Mouse (Mus musculus): ENCODE data around the gene Rassf8.

The Rassf8 gene

DNA sequence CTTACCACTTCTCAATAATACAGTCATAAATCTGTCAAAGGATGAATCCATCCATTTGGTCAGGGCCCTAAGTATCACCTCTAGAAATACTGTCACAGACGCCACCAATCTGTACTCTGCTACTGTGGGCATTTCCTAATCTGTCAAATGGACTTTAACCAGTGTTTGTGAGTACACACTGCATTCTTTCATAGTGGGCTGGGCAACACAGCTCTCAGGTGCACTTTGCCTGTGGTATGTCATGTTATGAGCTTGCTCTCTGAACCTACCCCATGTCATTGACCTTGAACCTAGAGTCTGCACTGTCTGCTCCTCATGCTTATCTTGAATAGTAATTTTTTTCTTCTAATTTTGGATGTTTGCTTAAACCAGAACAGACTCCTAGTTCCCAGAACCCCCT is 64.6 kb downstream of the Rassf8 start:
- intact Hi-C loops (cut with DNase I): no loop called here

DNA sequence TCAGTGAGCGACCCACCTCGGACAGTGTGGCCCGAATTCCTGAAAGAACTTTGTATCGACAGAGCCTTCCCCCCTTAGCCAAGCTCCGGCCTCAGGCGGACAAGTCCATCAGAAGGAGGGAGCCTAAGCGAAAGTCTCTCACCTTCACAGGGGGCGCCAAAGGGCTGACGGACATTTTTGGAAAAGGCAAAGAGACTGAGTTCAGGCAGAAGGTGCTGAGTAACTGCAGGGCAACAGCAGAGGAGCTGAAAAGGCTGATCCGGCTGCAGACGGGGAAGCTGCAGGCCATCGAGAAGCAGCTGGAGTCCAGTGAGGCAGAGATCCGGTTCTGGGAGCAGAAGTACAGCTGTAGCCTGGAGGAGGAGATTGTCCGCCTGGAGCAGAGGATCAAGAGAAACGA is 68.7 kb downstream of the Rassf8 start:
- intact Hi-C loops (cut with DNase I): no loop called here

DNA sequence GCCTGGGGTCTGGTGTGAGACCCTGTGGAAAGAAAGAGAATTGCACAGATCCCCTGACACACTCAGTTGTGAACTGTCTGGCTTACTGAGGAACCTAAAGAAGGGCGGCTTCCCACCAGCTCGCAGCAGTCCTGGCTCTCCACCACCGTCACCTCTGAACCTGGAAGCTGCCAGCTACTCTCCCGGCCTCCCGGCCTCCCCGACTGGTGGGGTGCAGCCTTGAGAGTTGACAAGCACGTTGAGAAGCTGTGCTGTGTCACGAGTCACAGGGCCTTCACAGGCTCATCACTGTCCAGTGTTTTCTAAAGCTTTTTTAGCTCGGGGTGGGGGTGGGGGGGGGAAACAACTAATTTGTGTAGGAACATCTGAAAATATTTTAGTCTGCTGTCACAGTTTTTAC is 72.6 kb downstream of the Rassf8 start:
- intact Hi-C loops (cut with DNase I): no loop called here

DNA sequence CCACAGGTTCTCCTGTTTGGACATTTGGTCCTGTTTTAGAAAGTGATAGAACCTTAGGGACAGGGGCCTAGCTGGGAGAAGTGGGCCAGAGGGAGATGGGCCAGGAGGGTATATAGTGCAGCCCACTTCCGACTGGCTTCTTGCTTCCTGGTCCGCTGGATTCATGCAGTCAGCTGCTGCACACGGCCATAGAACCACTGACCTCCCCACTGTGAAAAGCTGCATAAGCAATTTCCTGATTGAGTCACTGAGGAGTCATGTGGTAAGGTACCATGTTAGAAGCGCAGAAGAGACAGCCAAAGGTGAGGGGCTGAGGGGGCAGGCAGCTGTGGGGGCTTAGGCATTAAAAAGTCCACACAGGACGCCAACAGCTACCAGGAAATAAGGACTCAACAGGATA is 75.7 kb downstream of the Rassf8 start:
- intact Hi-C loops (cut with DNase I): loop anchor here (5.0 to 10.0 kb wide), 3 partner anchors 407 to 593 kb away; no protein-coding TSS in a partner anchor

DNA sequence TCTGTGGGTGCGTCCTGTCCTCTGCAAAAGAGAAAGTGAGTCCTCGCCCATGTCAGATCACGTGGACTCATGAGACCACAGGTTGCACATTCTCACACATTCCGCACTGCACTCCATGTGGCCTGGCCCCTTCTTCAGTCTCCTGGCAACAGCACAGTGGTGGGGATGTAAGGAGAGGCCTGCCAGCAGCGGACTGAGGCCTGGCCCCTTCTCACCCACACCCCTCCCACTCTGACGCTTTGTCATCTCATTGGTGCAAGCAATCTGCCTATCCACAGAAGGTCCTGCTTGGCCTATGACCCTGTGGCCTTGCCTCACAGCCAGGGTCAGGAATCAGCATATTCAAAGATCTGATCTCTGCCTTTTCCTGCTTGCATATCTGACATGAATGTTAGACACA is 76.6 kb downstream of the Rassf8 start:
- intact Hi-C loops (cut with DNase I): loop anchor here (5.0 to 10.0 kb wide), 3 partner anchors 408 to 592 kb away; no protein-coding TSS in a partner anchor

DNA sequence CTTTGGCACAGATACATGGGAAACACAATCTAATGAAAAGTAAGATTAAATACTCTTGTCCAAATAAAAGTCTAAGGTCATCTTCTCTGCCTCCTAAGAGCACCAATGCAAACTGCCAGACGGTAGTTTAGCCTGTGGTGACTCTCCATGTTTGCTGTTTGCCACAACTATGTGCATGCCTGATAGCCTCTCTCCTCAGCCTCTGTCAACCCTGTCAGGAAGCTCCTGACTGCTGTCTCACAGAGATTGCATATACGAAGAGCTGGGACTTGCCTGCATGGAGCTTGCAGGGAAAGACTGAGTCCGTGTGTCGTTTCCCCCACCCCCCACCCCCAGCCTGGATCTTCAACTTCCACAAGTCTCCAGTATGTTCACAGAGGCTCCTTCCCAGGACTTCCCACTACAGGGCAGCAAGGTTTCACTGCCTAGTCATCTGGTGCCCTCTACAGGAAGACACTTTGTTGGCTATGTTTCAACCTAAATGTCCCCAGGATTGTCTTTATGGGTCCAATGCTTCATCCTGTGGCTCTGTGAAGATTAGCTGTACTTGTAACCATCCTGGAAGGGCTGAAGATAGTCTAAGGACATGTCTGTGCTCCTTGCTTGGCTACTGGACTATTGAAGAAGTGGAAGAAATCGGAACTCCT is 77.2 kb downstream of the Rassf8 start:
- intact Hi-C loops (cut with DNase I): loop anchor here (5.0 to 10.0 kb wide), 3 partner anchors 409 to 591 kb away; no protein-coding TSS in a partner anchor

DNA sequence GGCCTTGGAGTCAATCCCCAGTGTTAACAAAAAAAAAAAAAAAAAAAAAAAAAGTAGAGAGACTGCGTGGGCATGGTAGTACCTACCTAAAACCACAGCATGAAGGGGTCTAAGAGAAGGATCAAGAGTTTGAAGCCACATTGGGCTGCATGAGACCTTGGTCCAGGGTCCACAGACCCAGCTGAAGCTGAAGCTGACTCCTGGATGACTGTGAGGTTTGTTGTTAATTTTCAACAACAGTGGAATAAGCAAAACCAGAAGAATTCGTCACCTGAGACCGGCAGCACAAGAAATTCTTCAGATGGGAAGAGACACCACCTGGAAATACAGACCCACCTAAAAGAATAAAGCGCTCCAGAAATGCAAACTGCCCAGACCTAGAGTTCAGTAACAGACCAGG is 79.8 kb downstream of the Rassf8 start:
- intact Hi-C loops (cut with DNase I): loop anchor here (5.0 to 10.0 kb wide), 3 partner anchors 412 to 588 kb away; no protein-coding TSS in a partner anchor

DNA sequence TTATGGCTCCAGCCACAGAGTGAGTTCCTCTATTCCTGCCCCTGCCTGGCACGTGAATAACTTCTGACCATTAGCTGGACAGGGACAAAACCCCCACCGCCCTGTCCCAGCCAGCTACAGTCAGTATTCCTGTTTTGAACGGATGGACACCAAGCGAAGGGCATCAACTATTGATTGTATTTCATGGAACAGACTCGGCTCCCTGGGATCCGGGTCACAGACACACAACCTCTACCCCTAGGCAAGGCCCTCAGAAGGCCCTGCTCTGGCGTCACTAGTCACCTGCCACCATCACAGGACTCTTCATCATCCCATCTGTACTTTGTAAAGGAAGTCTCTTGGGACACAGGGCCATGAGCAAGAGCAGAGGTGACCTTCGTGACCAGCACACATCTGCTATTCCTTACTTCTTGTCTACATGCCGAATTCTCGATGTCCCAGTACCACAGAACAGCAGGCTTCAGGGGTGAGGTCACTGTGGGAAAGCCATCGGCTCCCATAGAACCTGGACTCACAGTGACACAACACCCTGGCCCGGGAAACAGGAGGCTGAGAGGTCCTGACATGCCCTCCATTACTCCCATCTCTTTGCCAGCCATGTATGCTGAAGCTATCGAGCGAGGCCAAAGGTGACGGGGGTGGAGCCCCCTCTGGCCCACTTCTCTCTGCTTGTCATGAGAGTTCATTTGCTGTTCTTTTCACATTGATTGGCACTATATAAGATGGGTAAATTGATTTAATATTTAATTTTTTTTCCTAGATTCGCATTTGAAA is 82.7 kb downstream of the Rassf8 start:
- intact Hi-C loops (cut with DNase I): loop anchor here (5.0 to 10.0 kb wide), 3 partner anchors 414 to 586 kb away; no protein-coding TSS in a partner anchor

DNA sequence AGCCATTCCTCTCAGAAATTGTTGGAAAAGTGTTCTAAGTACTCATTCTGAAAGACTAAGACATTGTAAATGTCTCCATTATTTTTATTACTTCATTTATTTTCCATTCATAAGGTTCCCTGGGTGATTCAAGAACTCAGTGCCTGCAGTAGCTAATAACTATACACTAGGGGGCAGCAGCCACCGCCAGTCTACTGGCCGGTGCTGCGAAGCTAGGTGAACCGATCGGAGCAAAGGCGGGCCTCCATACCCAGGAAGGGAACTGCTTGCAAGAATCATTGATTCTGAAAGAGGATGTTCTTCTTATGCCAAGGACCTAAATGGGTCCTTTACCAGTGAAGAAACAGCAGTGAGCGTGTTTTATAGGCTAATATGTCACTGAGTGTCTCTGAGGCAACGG is 83.6 kb downstream of the Rassf8 start:
- intact Hi-C loops (cut with DNase I): loop anchor here (10.0 kb wide), 1 partner anchor 515 kb away; no protein-coding TSS in a partner anchor

DNA sequence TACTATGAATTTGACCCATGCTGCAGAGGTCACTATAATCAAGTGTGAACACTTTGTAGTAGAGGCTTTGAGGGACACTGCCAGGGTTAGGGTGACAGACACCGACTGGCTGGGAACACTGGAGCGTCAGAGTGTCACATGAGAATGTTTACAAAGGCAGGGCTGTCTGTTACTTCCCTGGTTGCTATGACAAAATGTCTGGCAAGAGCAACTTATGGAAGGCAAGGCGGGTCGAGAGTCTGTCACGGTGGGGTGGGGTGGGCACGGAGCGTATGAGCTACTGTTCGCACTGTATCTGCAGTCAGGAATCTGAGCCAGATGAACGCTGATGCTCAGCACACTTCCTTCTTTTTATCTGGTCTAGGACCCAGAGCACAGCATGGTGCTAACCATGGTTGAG is 84.1 kb downstream of the Rassf8 start:
- intact Hi-C loops (cut with DNase I): loop anchor here (10.0 kb wide), 1 partner anchor 514 kb away; no protein-coding TSS in a partner anchor

DNA sequence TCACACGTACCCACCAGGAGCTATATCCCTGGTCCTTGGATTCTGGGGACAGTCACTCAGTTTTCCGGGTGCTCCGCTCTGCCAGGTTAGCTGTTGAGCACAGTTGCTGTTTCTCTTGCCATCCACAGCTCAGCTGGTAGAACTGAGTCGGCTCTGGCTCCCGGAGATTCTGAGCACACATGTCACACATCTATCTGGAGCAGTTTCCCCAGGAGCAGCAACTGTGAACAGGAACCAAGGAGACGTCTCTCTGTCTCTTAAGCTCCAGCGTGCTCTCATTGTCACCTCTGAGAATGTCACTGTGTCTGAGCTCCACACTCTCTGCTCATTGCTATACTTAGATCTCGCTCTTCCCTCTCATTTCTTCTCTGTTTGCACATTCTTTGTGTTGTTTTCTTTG is 86.4 kb downstream of the Rassf8 start:
- intact Hi-C loops (cut with DNase I): loop anchor here (10.0 kb wide), 1 partner anchor 512 kb away; no protein-coding TSS in a partner anchor

DNA sequence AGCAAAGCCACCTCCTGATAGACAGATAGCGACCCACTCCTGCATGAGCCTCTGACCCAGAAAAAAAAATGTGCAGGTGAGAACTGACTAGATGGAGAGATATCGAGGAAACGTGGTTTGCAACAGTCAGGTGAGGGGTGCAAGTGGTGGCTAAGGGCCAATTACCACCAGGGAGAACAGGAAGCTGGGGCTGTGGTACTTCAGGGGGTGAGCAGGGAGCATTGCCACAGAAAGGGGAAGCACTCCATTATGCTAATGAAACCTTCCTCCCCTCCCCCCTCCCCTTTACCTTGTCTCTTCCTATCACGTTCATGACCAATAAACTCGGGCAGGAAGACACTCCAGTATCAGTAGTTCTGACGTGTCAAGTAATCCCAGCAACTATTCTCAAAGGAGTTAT is 88.8 kb downstream of the Rassf8 start:
- intact Hi-C loops (cut with DNase I): loop anchor here (10.0 kb wide), 1 partner anchor 509 kb away; no protein-coding TSS in a partner anchor

DNA sequence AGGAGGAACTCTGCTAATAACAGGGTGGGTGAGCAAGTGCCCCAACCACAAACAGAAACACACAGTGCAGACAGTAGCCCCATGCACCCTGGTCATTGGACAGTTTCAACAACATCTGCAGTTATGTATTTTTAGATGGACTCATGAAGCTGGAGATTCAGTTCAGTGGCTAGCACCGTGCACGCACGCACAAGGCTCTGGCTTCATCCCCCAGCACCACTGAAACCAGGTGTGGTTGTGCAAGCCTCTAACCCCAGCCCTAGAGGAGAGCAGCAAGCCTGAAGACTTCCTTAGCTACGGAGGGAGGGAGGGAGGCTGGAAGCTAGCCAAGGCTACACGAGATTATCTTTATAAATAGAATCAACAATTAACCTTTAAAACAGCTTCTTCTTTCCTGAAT is 99.1 kb downstream of the Rassf8 start:
- intact Hi-C loops (cut with DNase I): no loop called here

DNA sequence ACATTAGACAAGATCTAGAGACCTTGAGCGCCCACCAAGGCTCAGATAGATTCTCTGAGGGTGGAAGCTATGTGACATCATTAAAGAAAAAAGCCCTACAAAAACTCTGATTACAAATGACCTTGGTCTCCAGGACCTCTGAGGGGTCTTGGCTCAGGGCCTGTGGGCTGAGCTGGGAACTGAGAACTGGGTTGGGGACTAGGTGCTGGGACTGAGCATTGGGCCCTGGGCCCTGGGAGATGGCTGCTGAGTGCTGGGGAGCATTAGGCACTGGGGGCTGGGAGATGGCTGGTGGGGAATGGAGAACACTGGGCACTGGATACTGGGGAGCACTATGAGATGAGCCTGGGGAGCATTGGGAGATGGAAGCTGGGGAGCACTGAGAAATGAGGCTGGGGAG is 99.5 kb downstream of the Rassf8 start:
- intact Hi-C loops (cut with DNase I): no loop called here

DNA sequence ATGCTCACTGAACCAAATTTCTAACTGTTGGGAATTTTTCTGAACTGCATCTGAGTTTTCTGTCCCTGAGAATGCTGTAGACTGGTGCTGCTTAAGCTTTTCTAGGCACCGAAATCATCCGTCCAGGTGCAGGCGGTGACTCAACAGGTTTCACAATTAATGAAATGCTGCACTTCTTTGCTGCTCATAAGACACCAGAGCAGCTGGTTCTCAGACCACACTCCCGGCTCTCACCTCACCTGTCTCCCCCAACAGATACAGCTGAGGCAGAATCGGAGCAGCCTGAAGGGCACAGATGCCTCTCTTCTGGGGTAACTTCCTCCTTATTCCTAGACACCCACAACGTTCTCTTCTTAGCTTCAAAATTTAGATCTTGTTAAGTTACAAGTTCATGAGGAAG is 100.4 kb downstream of the Rassf8 start:
- intact Hi-C loops (cut with DNase I): no loop called here

DNA sequence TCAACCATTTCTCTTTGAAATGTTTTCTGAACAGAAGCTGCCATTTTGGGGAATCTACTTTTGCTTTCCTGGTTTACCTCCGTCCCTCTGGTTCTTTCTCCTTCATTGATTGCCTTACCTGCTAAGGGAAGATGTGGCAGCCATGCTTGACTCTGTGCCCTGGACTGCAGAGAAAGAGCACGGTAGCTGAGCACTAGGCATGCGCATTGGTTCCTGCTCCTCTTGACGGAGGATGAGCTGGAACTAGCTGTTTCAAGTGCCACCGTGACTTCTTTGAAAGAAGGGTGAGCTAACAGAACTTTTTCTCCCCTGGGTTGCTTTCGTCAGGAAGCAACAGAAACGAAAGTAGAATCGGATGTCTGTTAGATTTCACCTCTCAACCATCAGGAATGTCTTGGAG is 101.1 kb downstream of the Rassf8 start:
- intact Hi-C loops (cut with DNase I): no loop called here

DNA sequence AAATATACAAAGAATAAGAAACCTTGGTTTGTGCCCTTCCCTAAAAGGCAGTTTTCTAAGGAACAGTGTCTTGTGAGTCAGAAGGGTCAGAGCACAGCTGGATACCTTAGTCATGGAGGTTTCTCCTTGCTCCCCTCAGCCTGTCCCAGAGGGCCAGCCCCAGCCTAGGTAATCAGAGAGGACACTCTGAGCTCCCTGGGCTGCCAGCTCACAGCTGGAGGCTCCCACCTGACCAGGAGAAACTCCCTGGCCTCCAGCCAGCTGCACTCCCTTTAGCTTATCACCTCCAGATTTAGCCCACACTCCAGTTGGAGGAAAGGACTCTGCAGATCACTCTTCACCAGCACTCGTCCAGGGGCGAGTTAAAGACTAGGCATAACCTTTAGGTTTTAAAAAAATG is 104.2 kb downstream of the Rassf8 start:
- intact Hi-C loops (cut with DNase I): no loop called here

DNA sequence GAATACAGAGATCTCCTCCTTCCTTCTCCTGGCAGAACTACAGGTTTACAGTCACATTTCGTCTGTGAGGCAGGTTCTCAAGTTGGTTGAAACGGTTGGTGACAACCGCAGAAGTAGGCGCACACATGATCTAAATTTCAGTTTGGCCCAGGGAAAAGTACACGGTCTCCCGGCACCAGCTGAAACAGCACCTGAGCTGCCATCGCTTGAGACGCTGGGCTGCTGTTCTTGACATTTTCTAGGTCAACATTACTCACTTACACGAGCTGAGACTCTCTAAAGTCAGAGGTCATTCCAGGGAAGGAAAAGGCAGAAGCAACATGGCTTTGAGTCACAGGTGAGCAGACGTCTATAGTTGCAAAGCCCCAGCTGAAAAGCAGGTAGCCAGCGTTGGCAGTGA is 105.4 kb downstream of the Rassf8 start:
- intact Hi-C loops (cut with DNase I): no loop called here

DNA sequence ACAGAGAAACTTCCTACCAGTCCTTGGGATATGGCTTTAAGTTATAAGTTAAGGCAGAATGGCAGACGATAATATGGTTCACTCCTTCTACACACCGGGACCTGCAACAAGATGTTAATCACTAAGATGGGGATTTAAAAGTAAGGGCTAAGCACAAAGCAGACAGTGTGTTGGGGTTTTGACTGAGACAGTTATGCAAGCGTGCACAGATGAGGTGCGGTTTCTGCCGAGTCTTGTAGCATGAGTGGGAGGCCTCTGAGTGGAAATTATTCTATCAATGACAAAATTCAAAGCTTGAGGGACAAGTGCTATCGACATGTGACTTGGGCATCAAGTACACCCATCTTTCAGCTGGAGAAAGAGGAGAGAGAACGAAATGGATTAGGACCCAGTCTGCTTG is 106.2 kb downstream of the Rassf8 start:
- intact Hi-C loops (cut with DNase I): no loop called here

DNA sequence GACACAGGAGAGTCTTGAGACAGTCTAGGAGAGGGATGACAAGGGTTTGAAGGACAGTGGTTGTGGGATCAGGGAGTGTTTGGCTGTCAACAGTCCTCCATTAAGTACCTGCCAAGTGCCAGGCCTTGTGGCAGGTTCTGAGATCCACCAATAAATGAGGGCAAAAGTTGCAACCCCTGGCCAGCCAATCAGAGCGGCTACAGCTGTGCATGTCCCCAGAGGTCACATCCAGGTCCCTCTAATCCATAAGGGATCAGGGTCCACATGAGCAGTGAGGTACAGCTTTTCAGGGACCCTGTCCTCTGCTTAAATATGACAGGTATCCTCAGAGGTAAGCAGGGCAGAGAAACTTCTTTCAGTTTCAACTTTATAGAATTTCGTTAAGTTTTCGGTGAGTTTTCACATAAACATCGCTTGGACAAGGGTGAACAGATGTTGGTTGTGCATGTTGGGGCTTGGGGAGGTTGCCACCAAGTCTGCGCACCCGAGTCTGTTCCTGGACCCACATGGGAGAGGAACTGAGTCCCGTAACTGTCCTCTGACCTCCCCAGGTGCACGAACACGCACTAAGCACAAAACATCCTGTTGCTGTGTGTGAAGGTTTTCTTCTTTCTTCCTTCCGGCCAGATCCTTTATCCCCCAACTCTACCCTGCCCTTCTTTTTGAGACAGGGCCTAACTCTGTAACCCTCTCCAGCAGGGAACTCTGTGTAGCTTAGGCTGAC is 107.0 kb downstream of the Rassf8 start:
- intact Hi-C loops (cut with DNase I): no loop called here

DNA sequence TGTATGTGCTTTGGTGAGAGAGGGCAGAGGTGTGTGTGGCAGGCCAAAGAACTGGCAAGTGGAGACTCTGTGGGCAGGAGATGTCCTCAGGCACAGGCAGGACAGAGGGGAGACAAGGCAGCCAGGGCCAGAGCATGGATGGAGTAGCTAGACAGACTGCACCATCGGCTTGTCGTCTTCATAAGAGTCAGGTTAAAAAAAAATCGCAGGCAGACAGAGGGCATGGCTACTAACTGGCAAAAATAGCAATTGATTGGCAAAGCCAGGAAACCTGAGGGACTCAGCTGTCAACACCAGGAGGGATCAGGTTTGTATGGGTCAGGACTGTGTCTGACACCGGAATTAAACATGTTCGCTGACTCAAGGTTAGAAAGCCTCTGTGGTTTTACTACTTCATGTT is 108.2 kb downstream of the Rassf8 start:
- intact Hi-C loops (cut with DNase I): no loop called here

Measured in adrenal gland (tissue).